Mouse (Mus musculus): ENCODE data around the gene 4930470P17Rik.

DNA sequence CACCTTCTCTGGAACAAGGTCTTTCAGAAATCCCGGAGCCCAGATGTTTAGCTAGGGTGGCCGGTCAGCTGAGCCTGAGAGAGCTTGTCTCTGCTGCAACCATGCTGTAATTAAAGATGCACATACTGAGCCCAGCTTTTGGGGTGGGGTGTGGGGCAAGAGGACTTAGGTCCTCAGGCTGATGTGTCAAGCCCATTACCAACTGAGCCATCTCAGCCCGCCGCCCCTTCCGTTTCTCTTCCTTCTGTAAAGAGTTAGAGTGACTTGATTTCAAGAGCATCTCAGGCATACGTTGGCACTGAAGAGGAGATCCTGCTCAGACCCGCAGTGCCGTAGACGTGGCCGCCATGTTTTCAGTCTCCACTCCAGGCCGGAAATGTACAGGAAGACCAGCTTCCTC is 38.5 kb upstream of the 4930470P17Rik start:
- TF ChIP-seq POLR2A (IDR thresholded peaks at IDR 0.05; ENCODE audit: borderline replicate concordance, extremely low read depth, insufficient read depth, insufficient read length, poor library complexity, severe bottlenecking) (no peak), CTCF (IDR thresholded peaks at IDR 0.05; ENCODE audit: borderline replicate concordance, extremely low read depth, insufficient read depth, insufficient read length) (no peak)
